Mouse (Mus musculus): ENCODE results near the gene Ehhadh. TPM values are rescaled to one million over a fixed set of nuclear protein-coding genes. Genes with fewer than 3 reads are reported as not detected.

Ehhadh gene
- polyA plus RNA-seq (2012; rRNA removed) = 2.9 and 3.3 TPM in 2 replicates

- Histone ChIP-seq H3K4me3 (ENCODE audit: insufficient read depth, low read length) (peak within 1 kb of the TSS; percentile 67), H3K4me1 (ENCODE audit: control insufficient read depth, insufficient read depth, low read length) (no peaks in the 10 kb centered on the region), H3K27ac (ENCODE audit: insufficient read depth, low read length) (no peak within 1 kb of the TSS)
- TF ChIP-seq POLR2A (IDR thresholded peaks at IDR 0.05; ENCODE audit: extremely low read depth, insufficient read depth, low read length) = 0 out of 2 replicates have a peak, but pooled peaks have one; percentile 22
- no peak for TF ChIP-seq CTCF (IDR thresholded peaks at IDR 0.05; ENCODE audit: extremely low read depth, insufficient read depth, low read length)
Observed at GRCm38 (mm10) chr16:21787516-21788353, at the start of gene Ehhadh. Gene Ehhadh (minus strand): TSS chr16:21787807.

DNA sequence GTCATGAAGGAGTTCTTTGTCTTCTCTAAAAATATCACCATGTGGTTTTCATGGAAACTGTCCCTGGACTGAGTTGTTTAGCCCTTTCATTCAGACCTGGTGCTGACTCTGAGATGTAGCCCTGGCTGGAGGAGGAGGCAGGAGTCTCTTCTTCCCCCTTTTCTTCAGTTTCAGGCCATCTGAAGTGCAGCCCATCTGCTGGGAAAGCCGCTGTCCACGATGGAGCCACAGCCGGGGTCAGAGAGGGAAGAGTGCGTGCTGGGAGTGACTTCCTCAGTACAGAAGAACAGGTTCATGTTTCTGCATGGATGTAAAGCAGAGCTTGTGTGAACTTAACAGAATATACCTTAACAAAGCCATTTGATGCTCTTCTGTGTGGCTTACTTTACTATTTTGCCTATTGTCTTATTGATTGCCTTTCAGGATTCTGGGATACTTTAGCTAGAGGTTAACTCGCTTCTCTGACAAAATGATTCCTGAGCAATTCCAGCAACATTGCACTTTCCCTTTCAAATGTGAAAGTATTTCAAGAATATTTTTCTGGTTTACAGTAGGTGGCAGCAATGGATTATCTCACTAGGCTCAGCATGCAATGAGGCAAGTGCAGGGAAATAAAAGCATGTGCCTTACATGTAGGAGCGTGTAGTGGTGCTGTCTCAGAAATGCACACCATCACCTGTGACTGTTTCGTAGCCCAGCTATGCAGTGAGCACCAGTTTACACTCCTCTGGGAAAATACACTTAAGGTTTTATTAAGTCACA lies 48.9 kb upstream of the Ehhadh start:
- TF ChIP-seq CTCF (IDR thresholded peaks at IDR 0.05; ENCODE audit: extremely low read depth, insufficient read depth, low read length) (peak; percentile 65), POLR2A (IDR thresholded peaks at IDR 0.05; ENCODE audit: extremely low read depth, insufficient read depth, low read length) (no peak)
- Histone ChIP-seq H3K4me3 (ENCODE audit: insufficient read depth, low read length) (no peak overlapping the region), H3K4me1 (ENCODE audit: control insufficient read depth, insufficient read depth, low read length) (peaks cover 2% of the 10 kb centered on the region; the same call in 1 of the 2 replicates), H3K27ac (ENCODE audit: insufficient read depth, low read length) (no peak overlapping the region)

- Histone ChIP-seq H3K27ac (ENCODE audit: insufficient read depth, low read length) (no peak overlapping the region), H3K4me1 (ENCODE audit: control insufficient read depth, insufficient read depth, low read length) (peaks cover 2% of the 10 kb centered on the region; the same call in 1 of the 2 replicates), H3K4me3 (ENCODE audit: insufficient read depth, low read length) (no peak overlapping the region)
Observed at GRCm38 (mm10) chr16:21835584-21835931, 48.0 kb upstream of the Ehhadh start.

DNA sequence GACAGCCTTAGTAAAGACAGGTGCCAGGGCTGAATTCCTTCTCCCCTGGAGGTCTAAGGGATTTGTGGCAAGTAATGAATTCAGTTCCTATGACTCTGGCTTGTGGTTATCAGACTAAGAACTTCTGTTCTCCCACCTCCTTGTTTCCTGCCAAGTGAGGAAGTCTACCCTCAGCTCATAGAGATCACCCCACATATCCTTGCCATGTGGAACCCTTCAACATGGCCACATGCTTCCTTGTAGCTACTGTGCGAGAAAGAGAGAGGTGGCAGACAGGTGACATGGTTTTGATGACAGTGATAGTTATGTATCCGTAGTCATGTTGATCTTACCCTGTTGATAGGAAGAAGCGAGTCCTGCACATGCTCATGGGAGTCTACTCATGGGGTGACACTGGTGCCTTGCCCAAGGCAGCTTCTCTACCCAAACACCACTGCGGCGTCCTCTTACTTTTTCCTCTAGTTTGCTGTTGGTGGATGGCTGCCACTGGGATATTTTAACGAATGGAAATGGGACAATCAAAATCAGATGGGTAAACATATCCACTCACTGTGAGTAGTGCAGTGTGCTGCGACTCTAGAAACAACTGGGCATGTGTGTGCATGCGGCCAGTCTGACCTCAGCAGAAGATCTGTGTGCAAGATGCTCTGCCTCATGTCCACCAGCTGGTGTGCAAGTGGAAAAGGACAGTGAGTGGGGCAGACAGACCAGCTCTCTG lies 47.4 kb upstream of the Ehhadh start:
- H3K4me1 ChIP-seq (ENCODE audit: control insufficient read depth, insufficient read depth, low read length) = peaks cover 2% of the 10 kb centered on the region; the same call in 1 of the 2 replicates
- TF ChIP-seq POLR2A (IDR thresholded peaks at IDR 0.05; ENCODE audit: extremely low read depth, insufficient read depth, low read length) (no peak), CTCF (IDR thresholded peaks at IDR 0.05; ENCODE audit: extremely low read depth, insufficient read depth, low read length) (no peak)

More at GRCm38 (mm10) chr16:21835584-21835931, 48.0 kb upstream of the Ehhadh start:
- TF ChIP-seq POLR2A (IDR thresholded peaks at IDR 0.05; ENCODE audit: extremely low read depth, insufficient read depth, low read length) = no peak
- no peak for TF ChIP-seq CTCF (IDR thresholded peaks at IDR 0.05; ENCODE audit: extremely low read depth, insufficient read depth, low read length)

GRCm38 (mm10) chr16:21833970-21834369 lies 46.4 kb upstream of the Ehhadh start:
- no peak overlapping the region for H3K27ac ChIP-seq (ENCODE audit: insufficient read depth, low read length)
- H3K4me3 ChIP-seq (ENCODE audit: insufficient read depth, low read length) = no peak overlapping the region
- no peak for TF ChIP-seq CTCF (IDR thresholded peaks at IDR 0.05; ENCODE audit: extremely low read depth, insufficient read depth, low read length)
- TF ChIP-seq POLR2A (IDR thresholded peaks at IDR 0.05; ENCODE audit: extremely low read depth, insufficient read depth, low read length) = no peak
- peaks cover 2% of the 10 kb centered on the region; the same call in 1 of the 2 replicates for H3K4me1 ChIP-seq (ENCODE audit: control insufficient read depth, insufficient read depth, low read length)

More for the DNA sequence above, 47.4 kb upstream of the Ehhadh start:
- H3K27ac ChIP-seq (ENCODE audit: insufficient read depth, low read length) = no peak overlapping the region
- no peak overlapping the region for H3K4me3 ChIP-seq (ENCODE audit: insufficient read depth, low read length)

DNA sequence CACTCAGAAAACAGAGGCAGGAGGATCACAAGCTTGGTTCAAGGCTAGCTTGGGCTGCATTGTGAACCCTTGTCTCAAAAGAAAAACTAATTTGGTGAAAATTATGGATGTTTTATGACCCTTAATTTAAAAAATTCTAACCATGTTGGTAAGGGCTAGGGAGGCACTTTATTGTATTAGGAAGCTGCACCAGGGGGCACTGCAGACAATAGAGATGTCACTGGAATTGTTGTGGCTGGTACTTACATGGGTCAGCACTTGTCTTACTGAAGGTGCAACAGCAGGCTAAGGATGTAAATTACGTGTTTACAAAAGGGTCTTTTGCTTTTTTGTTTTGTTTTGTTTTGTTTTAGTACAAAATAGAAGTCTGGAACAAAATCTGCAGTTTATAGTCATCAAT lies 45.9 kb upstream of the Ehhadh start:
- H3K4me1 ChIP-seq (ENCODE audit: control insufficient read depth, insufficient read depth, low read length) = peaks cover 2% of the 10 kb centered on the region; the same call in 1 of the 2 replicates
- no peak overlapping the region for H3K27ac ChIP-seq (ENCODE audit: insufficient read depth, low read length)
- H3K4me3 ChIP-seq (ENCODE audit: insufficient read depth, low read length) = no peak overlapping the region
- TF ChIP-seq POLR2A (IDR thresholded peaks at IDR 0.05; ENCODE audit: extremely low read depth, insufficient read depth, low read length) (no peak), CTCF (IDR thresholded peaks at IDR 0.05; ENCODE audit: extremely low read depth, insufficient read depth, low read length) (no peak)

GRCm38 (mm10) chr16:21831764-21832163 lies 44.2 kb upstream of the Ehhadh start:
- Histone ChIP-seq H3K4me3 (ENCODE audit: insufficient read depth, low read length) (no peak overlapping the region), H3K4me1 (ENCODE audit: control insufficient read depth, insufficient read depth, low read length) (peaks cover 2% of the 10 kb centered on the region; the same call in 1 of the 2 replicates), H3K27ac (ENCODE audit: insufficient read depth, low read length) (no peak overlapping the region)
- TF ChIP-seq CTCF (IDR thresholded peaks at IDR 0.05; ENCODE audit: extremely low read depth, insufficient read depth, low read length) = no peak
- no peak for TF ChIP-seq POLR2A (IDR thresholded peaks at IDR 0.05; ENCODE audit: extremely low read depth, insufficient read depth, low read length)

DNA sequence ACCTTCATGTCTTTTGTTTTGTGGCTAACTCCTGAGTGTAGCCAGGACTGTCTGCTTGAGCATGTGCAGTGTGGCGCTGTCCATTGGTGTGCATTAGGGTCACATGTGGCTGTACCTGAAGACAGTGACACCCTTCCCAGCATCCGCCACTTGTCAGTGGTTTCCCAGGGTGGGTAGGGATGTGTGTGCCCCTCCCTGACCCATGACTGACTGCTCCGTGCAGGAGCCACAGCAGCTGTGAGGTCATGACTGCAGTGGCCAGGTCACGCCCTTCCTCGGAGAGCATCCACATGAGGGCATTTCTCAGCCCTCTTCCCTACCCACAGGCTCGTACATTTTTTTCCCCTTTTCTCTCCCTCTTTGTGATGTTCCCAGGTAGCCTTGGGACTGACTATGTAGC lies 43.2 kb upstream of the Ehhadh start:
- Histone ChIP-seq H3K4me1 (ENCODE audit: control insufficient read depth, insufficient read depth, low read length) (no peaks in the 10 kb centered on the region), H3K27ac (ENCODE audit: insufficient read depth, low read length) (no peak overlapping the region), H3K4me3 (ENCODE audit: insufficient read depth, low read length) (no peak overlapping the region)
- TF ChIP-seq POLR2A (IDR thresholded peaks at IDR 0.05; ENCODE audit: extremely low read depth, insufficient read depth, low read length) (no peak), CTCF (IDR thresholded peaks at IDR 0.05; ENCODE audit: extremely low read depth, insufficient read depth, low read length) (no peak)

DNA sequence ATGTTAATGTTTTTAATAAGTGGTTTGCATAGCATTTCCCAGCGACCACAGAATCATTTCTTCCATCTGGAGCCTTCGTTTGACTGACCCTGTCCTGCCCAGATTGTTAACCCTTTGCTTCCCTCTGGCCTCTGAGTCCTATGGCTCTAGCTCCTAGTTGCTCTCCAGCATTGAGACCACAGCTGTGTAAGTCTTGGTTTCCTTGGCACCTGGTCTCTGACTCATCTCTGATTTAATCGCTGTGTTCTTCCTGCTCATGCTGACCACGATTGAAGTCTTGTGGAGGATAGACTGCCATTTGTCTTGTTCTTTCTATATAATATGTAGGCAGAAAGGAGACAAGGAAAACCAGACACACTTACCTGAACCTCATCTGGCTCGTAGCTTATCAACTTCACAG lies 42.1 kb upstream of the Ehhadh start:
- Histone ChIP-seq H3K27ac (ENCODE audit: insufficient read depth, low read length) (no peak overlapping the region), H3K4me1 (ENCODE audit: control insufficient read depth, insufficient read depth, low read length) (no peaks in the 10 kb centered on the region), H3K4me3 (ENCODE audit: insufficient read depth, low read length) (no peak overlapping the region)
- TF ChIP-seq CTCF (IDR thresholded peaks at IDR 0.05; ENCODE audit: extremely low read depth, insufficient read depth, low read length) (no peak), POLR2A (IDR thresholded peaks at IDR 0.05; ENCODE audit: extremely low read depth, insufficient read depth, low read length) (no peak)

Measured in cortical plate, adult 2 months (tissue).